Mouse (Mus musculus): ENCODE measurements around the gene Otulinl. TPM values are rescaled to one million over a fixed set of nuclear protein-coding genes. Genes with fewer than 3 reads are reported as not detected.
A peak's percentile ranks its signal among the peaks of the same experiment; 100 is the strongest.

Gene Otulinl
- polyA plus RNA-seq, 1 experiment from 2014 or later: 58.5 TPM

DNA sequence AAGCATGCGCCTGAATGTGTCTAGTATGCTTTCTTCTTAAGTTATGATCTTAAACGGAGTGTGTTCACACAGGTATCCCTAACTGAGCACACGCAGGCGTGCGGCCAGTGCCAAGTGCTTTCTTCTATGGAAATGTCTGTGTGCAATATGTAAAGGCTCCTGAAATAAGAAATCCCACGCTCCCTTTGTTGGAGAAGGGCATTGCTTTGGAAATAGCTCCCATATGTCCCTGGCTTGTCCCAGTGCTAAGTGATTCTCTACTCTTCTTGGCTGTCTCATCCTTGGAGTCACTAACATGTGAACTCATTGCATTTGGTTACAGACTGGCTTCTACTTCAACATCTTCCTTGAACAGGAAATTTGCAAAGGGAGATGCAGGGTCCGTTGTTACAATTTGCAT, 3.4 kb upstream of the Otulinl start:
- H3K36me3 ChIP-seq (ENCODE audit: insufficient read depth, low read length): no peaks in the 10 kb centered on the region
- peaks cover 3% of the 10 kb centered on the region; the same call in 1 of the 2 replicates for H3K4me1 ChIP-seq (ENCODE audit: insufficient read depth, low read depth, low read length)
- H3K9ac ChIP-seq (replicated peaks; ENCODE audit: low read depth): no peak overlapping the region
- H3K4me3 ChIP-seq (ENCODE audit: low read depth, low read length): no peak overlapping the region
- WGBS: 85% methylated on average over 7 of the region's 7 CpGs
- H3K27ac ChIP-seq (ENCODE audit: low read length): no peak overlapping the region
- no peak for ATAC-seq
- no peaks in the 10 kb centered on the region for H3K9me3 ChIP-seq (ENCODE audit: low read length)
- H3K4me2 ChIP-seq (replicated peaks; ENCODE audit: low read depth, low read length): no peak overlapping the region
- DNase-seq (ENCODE audit: low spot score): no peak
- TF ChIP-seq EP300 (IDR thresholded peaks at IDR 0.05): no peak
- no peak for TF ChIP-seq CTCF (IDR thresholded peaks at IDR 0.05)
- no peaks in the 10 kb centered on the region for H3K27me3 ChIP-seq (replicated peaks; ENCODE audit: insufficient read depth, low read length)

DNA sequence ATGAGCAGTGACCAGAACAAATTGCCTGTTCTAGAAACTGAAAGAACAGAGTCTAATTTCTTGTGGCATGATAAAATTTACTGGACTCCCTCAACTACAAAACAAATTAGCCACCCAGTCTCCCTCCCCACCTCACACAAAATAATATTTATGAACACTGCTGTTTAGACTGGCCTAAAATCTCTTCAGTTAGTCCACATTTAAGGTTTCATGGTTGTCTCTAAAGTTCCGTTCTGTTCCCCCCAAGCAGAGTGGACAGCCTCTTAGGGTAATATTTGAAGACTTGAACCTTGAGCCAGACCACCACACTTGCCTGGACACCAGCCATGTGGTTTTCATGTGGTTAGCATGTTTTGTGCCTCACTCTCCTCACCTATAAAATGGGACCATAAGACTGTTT, 1.8 kb upstream of the Otulinl start:
- WGBS: 77% methylated on average over 1 of the region's 1 CpGs
- Histone ChIP-seq H3K27ac (ENCODE audit: low read length) (no peak overlapping the region), H3K4me3 (ENCODE audit: low read depth, low read length) (no peak overlapping the region), H3K9ac (replicated peaks; ENCODE audit: low read depth) (no peak overlapping the region), H3K4me2 (replicated peaks; ENCODE audit: low read depth, low read length) (no peak overlapping the region), H3K27me3 (replicated peaks; ENCODE audit: insufficient read depth, low read length) (no peaks in the 10 kb centered on the region), H3K9me3 (ENCODE audit: low read length) (no peaks in the 10 kb centered on the region), H3K36me3 (ENCODE audit: insufficient read depth, low read length) (no peaks in the 10 kb centered on the region), H3K4me1 (ENCODE audit: insufficient read depth, low read depth, low read length) (peaks cover 3% of the 10 kb centered on the region; the same call in 1 of the 2 replicates)
- TF ChIP-seq CTCF (IDR thresholded peaks at IDR 0.05): no peak
- no peak for TF ChIP-seq EP300 (IDR thresholded peaks at IDR 0.05)
- ATAC-seq (no peak), DNase-seq (ENCODE audit: low spot score) (no peak)

DNA sequence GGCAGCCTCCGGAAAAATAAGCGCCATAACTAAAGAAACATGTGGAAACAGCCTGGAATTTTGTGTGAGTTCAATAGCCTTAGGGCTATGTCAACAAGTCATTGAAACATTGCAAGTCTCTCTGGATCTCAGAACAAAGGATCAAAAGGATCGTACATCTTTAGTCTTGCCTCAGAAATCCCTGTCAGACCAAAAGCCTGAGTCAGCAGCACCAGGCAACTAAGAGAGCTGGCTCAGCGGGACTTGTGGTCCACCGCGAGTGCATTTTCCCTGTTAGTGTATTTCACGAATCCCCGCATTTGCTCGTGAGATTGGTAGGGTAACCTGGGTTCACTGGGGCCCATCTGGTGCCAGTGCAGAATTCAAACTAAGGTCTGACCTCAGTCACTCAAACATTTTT, 1.2 kb upstream of the Otulinl start:
- Histone ChIP-seq H3K27me3 (replicated peaks; ENCODE audit: insufficient read depth, low read length) (no peaks in the 10 kb centered on the region), H3K9me3 (ENCODE audit: low read length) (no peaks in the 10 kb centered on the region), H3K27ac (ENCODE audit: low read length) (no peak overlapping the region), H3K4me3 (ENCODE audit: low read depth, low read length) (no peak overlapping the region), H3K36me3 (ENCODE audit: insufficient read depth, low read length) (no peaks in the 10 kb centered on the region), H3K4me1 (ENCODE audit: insufficient read depth, low read depth, low read length) (peaks cover 3% of the 10 kb centered on the region; the same call in 1 of the 2 replicates), H3K9ac (replicated peaks; ENCODE audit: low read depth) (no peak overlapping the region), H3K4me2 (replicated peaks; ENCODE audit: low read depth, low read length) (no peak overlapping the region)
- ATAC-seq (no peak), DNase-seq (ENCODE audit: low spot score) (peak; percentile 76)
- peak; percentile 40; the same call in 1 of the 2 replicates for TF ChIP-seq EP300 (IDR thresholded peaks at IDR 0.05)
- TF ChIP-seq CTCF (IDR thresholded peaks at IDR 0.05): no peak
- 31% methylated on average over 9 of the region's 9 CpGs for WGBS

DNA sequence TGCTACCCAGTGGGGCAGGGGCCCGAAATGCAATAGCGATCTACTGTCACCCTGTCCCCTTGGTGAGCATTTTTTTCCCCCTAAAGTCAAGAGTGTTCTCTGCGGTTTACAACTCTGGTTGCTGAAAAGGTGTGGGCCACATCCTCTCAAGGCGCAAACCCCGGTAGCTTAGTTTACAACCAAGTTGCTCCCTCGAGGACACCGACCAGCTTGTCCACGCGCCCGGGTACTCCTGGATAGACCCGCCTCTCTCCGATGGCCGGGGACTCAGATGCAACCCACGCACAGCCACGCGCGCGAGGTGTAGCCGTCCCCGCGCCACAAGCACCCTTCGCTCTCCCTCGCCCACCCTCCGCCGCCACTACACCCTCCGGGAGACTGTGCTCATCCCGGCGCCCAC, 382 bp downstream of the Otulinl start:
- ATAC-seq: peak; percentile 15
- H3K27me3 ChIP-seq (replicated peaks; ENCODE audit: insufficient read depth, low read length): no peaks in the 10 kb centered on the region

DNA sequence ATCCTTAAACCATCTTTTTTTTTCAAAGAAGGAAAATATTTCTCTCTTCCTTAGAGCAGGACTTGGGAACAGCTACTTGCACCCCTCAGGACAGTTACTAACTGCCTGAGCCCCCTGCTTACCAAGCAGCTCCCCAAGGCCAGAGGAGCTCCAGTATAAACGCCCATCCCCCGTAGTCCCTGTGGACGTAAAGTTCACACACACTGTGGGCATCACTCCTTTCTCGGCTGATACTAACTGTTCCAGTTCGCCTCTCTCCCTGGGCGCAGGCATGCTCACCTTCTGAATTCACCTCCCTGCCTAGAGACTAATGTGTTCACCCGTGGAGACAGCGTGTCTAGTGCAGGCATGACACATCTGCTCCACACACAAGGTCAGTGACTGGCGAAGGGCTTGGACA, 2.9 kb downstream of the Otulinl start:
- Histone ChIP-seq H3K27ac (ENCODE audit: low read length) (no peak overlapping the region), H3K9me3 (ENCODE audit: low read length) (no peaks in the 10 kb centered on the region), H3K4me2 (replicated peaks; ENCODE audit: low read depth, low read length) (0 out of 2 replicates have a peak overlapping the region, but pooled peaks have one; percentile 11), H3K36me3 (ENCODE audit: insufficient read depth, low read length) (no peaks in the 10 kb centered on the region), H3K4me3 (ENCODE audit: low read depth, low read length) (no peak overlapping the region), H3K27me3 (replicated peaks; ENCODE audit: insufficient read depth, low read length) (no peaks in the 10 kb centered on the region), H3K9ac (replicated peaks; ENCODE audit: low read depth) (no peak overlapping the region), H3K4me1 (ENCODE audit: insufficient read depth, low read depth, low read length) (peaks cover 7% of the 10 kb centered on the region; the same call in 1 of the 2 replicates)
- no peak for TF ChIP-seq EP300 (IDR thresholded peaks at IDR 0.05)
- no peak for TF ChIP-seq CTCF (IDR thresholded peaks at IDR 0.05)
- ATAC-seq (no peak), DNase-seq (ENCODE audit: low spot score) (no peak)
- WGBS: 67% methylated on average over 9 of the region's 9 CpGs

More for the DNA sequence above, 382 bp downstream of the Otulinl start:
- TF ChIP-seq EP300 (IDR thresholded peaks at IDR 0.05) (no peak), CTCF (IDR thresholded peaks at IDR 0.05) (no peak)
- 3% methylated on average over 25 of the region's 28 CpGs for WGBS
- peak overlapping the region; percentile 65 for H3K4me3 ChIP-seq (ENCODE audit: low read depth, low read length)
- H3K27ac ChIP-seq (ENCODE audit: low read length): peak overlapping the region; percentile 77
- peak; percentile 31 for DNase-seq (ENCODE audit: low spot score)
- H3K9ac ChIP-seq (replicated peaks; ENCODE audit: low read depth): peak overlapping the region; percentile 62
- no peaks in the 10 kb centered on the region for H3K36me3 ChIP-seq (ENCODE audit: insufficient read depth, low read length)
- H3K9me3 ChIP-seq (ENCODE audit: low read length): no peaks in the 10 kb centered on the region
- H3K4me2 ChIP-seq (replicated peaks; ENCODE audit: low read depth, low read length): peak overlapping the region; percentile 95
- peaks cover 3% of the 10 kb centered on the region; the same call in 1 of the 2 replicates for H3K4me1 ChIP-seq (ENCODE audit: insufficient read depth, low read depth, low read length)

DNA sequence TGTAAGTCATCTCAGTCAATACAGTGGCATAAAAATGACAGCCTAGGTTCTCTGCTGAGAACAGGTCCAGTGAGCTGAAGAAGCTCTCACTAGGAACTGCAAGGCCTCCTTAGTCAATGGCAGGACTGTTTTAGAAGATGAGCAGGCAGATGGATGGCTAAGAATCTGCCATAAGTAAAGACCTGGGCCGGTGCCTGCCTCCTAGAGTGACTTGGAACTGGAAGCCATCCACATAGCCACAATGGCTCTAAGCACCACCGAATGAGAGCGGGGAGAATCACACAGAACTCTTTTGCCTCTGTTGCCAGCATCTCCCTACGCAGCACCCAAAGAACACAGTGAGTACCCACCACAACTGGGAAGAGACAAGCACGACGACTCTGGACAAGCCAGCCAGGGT, 3.6 kb downstream of the Otulinl start:
- Histone ChIP-seq H3K4me2 (replicated peaks; ENCODE audit: low read depth, low read length) (no peak overlapping the region), H3K9ac (replicated peaks; ENCODE audit: low read depth) (no peak overlapping the region), H3K27me3 (replicated peaks; ENCODE audit: insufficient read depth, low read length) (no peaks in the 10 kb centered on the region), H3K9me3 (ENCODE audit: low read length) (no peaks in the 10 kb centered on the region), H3K4me3 (ENCODE audit: low read depth, low read length) (no peak overlapping the region), H3K27ac (ENCODE audit: low read length) (no peak overlapping the region), H3K36me3 (ENCODE audit: insufficient read depth, low read length) (no peaks in the 10 kb centered on the region), H3K4me1 (ENCODE audit: insufficient read depth, low read depth, low read length) (peaks cover 13% of the 10 kb centered on the region; the same call in 1 of the 2 replicates)
- WGBS: 85% methylated on average over 6 of the region's 6 CpGs
- ATAC-seq (no peak), DNase-seq (ENCODE audit: low spot score) (no peak)
- no peak for TF ChIP-seq CTCF (IDR thresholded peaks at IDR 0.05)
- TF ChIP-seq EP300 (IDR thresholded peaks at IDR 0.05): no peak

DNA sequence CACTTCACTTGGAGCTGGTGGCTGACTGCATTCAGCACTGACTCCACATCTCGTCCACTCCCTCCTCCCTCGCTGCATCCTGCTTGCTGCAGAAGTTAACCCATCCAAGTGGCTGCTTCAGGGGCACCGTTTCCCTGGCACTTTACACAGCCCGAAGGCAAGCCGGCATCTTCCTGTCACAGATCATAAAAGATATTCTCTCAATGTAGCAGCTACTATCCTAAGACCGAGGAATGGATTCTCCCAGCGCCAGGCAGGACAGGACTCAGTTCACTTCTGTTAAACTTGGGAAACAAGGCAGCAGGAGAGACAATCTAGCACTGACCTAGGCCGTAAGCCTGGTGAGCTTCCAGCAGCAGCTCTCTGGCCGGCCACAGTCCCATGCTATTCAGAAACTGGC, 5.2 kb downstream of the Otulinl start:
- Histone ChIP-seq H3K36me3 (ENCODE audit: insufficient read depth, low read length) (no peaks in the 10 kb centered on the region), H3K9me3 (ENCODE audit: low read length) (no peaks in the 10 kb centered on the region), H3K27ac (ENCODE audit: low read length) (peak overlapping the region; percentile 14; the same call in 1 of the 2 replicates), H3K4me3 (ENCODE audit: low read depth, low read length) (no peak overlapping the region), H3K27me3 (replicated peaks; ENCODE audit: insufficient read depth, low read length) (no peaks in the 10 kb centered on the region), H3K4me2 (replicated peaks; ENCODE audit: low read depth, low read length) (no peak overlapping the region), H3K9ac (replicated peaks; ENCODE audit: low read depth) (no peak overlapping the region), H3K4me1 (ENCODE audit: insufficient read depth, low read depth, low read length) (peaks cover 10% of the 10 kb centered on the region; the same call in 1 of the 2 replicates)
- WGBS: 54% methylated on average over 9 of the region's 9 CpGs
- ATAC-seq: no peak
- DNase-seq (ENCODE audit: low spot score): no peak
- TF ChIP-seq EP300 (IDR thresholded peaks at IDR 0.05) (no peak), CTCF (IDR thresholded peaks at IDR 0.05) (no peak)
